40 mouse cellular contexts compared by ENCODE assay signal in the genomic region with DNA sequence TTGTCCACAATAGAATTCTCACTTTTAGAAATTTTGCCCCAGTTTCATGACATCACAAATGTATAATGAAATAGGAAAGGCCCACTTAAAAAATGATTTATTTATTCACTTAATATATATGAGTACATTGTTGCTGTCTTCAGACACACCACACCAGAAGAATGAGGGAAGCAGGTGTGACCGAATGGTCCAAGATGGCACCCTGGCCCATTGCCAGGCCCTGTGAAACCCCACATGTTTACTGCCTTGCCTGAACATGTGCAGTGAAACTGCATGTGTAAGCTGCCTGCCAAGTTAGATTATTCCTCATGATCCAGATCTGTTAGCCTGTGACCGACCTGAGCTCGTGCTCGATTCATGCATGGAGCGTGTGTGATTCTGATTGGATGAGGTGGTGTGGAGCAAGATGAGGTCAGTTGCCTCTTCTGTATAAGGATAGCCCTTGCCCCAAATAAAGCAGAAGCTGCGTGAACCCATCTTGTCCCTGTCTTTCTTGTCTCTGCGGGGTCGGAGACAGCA. TPM values are rescaled to one million over a fixed set of nuclear protein-coding genes. Genes with fewer than 3 reads are reported as not detected.
DNase-seq lines count a peak whose midpoint lies in the region; ATAC-seq and TF ChIP-seq lines count a peak whose summit lies in the region.
"Had no signal": no experiment of that assay in that cellular context is flagged by ENCODE, and none has a peak within 500 bp of the region (broad histone marks: within the 10 kb centered on the region; RNA-seq: fewer than 3 reads in every experiment).

No protein-coding gene starts in this region.

- no peaks in the 10 kb centered on the region for H3K36me3 ChIP-seq in forebrain, embryonic 14.5 days (ENCODE audit: control insufficient read depth, insufficient read depth, low read length)
- H3K36me3 ChIP-seq in forebrain, postnatal 0 days (ENCODE audit: insufficient read depth) = no peaks in the 10 kb centered on the region
- no peaks in the 10 kb centered on the region for H3K36me3 ChIP-seq in hindbrain, embryonic 16.5 days (ENCODE audit: control insufficient read depth, insufficient read depth, low read length)
- H3K36me3 ChIP-seq: intestine, embryonic 15.5 days; limb, embryonic 10.5 days; limb, embryonic 15.5 days; liver, embryonic 13.5 days; midbrain, embryonic 15.5 days; stomach, embryonic 15.5 days had no signal

- WGBS in forebrain, embryonic 14.5 days = 83% methylated on average over 8 of the region's 8 CpGs
- 86% methylated on average over 8 of the region's 8 CpGs for WGBS in forebrain, postnatal 0 days
- 85% methylated on average over 8 of the region's 8 CpGs for WGBS in hindbrain, embryonic 16.5 days

- peak; percentile 34 for ATAC-seq in forebrain, embryonic 14.5 days
- no peak for ATAC-seq in forebrain, postnatal 0 days
- ATAC-seq in hindbrain, embryonic 16.5 days = peak; percentile 24; the same call in 1 of the 2 replicates
- ATAC-seq: forebrain, embryonic 13.5 days; intestine, embryonic 15.5 days; midbrain, embryonic 15.5 days had no signal

- H3K9ac ChIP-seq in forebrain, embryonic 14.5 days (ENCODE audit: low read length) = no peak overlapping the region
- H3K9ac ChIP-seq in forebrain, postnatal 0 days = no peak overlapping the region
- H3K9ac ChIP-seq in hindbrain, embryonic 16.5 days (ENCODE audit: low read depth, low read length) = no peak overlapping the region
- H3K9ac ChIP-seq: forebrain, embryonic 13.5 days; intestine, embryonic 15.5 days; limb, embryonic 15.5 days; liver, embryonic 13.5 days; midbrain, embryonic 15.5 days; stomach, embryonic 15.5 days had no signal

- H3K27me3 ChIP-seq in forebrain, embryonic 14.5 days (replicated peaks; ENCODE audit: control insufficient read depth, insufficient read depth, low read length) = no peaks in the 10 kb centered on the region
- H3K27me3 ChIP-seq in forebrain, postnatal 0 days (ENCODE audit: insufficient read depth, low read length) = no peaks in the 10 kb centered on the region
- H3K27me3 ChIP-seq in hindbrain, embryonic 16.5 days (replicated peaks; ENCODE audit: control insufficient read depth, insufficient read depth, low read length) = no peaks in the 10 kb centered on the region
- H3K27me3 ChIP-seq: forebrain, embryonic 13.5 days; intestine, embryonic 15.5 days; limb, embryonic 15.5 days; liver, embryonic 13.5 days; midbrain, embryonic 15.5 days; stomach, embryonic 15.5 days had no signal

- no peak overlapping the region for H3K4me3 ChIP-seq in forebrain, embryonic 14.5 days (ENCODE audit: low read depth, low read length)
- H3K4me3 ChIP-seq in forebrain, postnatal 0 days (ENCODE audit: low read depth, low read length) = no peak overlapping the region
- no peak overlapping the region for H3K4me3 ChIP-seq in hindbrain, embryonic 16.5 days (ENCODE audit: low read length)
- H3K4me3 ChIP-seq: erythroblast, embryonic 14.5 days; forebrain, embryonic 13.5 days; intestine, embryonic 15.5 days; layer of hippocampus, adult 2 months; limb, embryonic 10.5 days; limb, embryonic 15.5 days; liver, embryonic 13.5 days; midbrain, embryonic 15.5 days; myocyte; stomach, embryonic 15.5 days had no signal

- intact Hi-C loops in left cerebral cortex, postnatal 4 days (cut with DNase I) = no loop called here
- intact Hi-C loops in left cerebral cortex, postnatal 36 days (cut with DNase I) = no loop called here

- H3K27ac ChIP-seq in forebrain, embryonic 14.5 days (ENCODE audit: low read depth, low read length) = no peak overlapping the region
- no peak overlapping the region for H3K27ac ChIP-seq in forebrain, postnatal 0 days (ENCODE audit: low read depth, low read length)
- H3K27ac ChIP-seq in hindbrain, embryonic 16.5 days (ENCODE audit: low read depth, low read length) = no peak overlapping the region
- H3K27ac ChIP-seq: forebrain, embryonic 13.5 days; intestine, embryonic 15.5 days; layer of hippocampus, adult 2 months; limb, embryonic 10.5 days; limb, embryonic 15.5 days; liver, embryonic 13.5 days; macrophage; midbrain, embryonic 15.5 days; stomach, embryonic 15.5 days had no signal

- peak; percentile 8 for DNase-seq in forebrain, embryonic 14.5 days (ENCODE audit: low spot score)
- no peak for DNase-seq in forebrain, postnatal 0 days
- DNase-seq in left cerebral cortex, postnatal 4 days = peak; percentile 69
- DNase-seq in left cerebral cortex, postnatal 36 days (ENCODE audit: low spot score in 2 of 2) = no peak
- DNase-seq in brain, embryonic 14.5 days (ENCODE audit: low read depth) = peak; percentile 23
- DNase-seq: adrenal gland, postnatal 25 days; B cell, adult 2 months; cerebellum, adult 2 months; gastrocnemius, postnatal 36 days; heart, adult 18-20 months; kidney, adult 2 months; kidney, postnatal 36 days; liver, embryonic 13.5 days; lung, adult 18-20 months; lung, postnatal 10 days; right cerebral cortex, postnatal 25 days had no signal

- TF ChIP-seq CTCF in forebrain, postnatal 0 days (IDR thresholded peaks at IDR 0.05; ENCODE audit: low read depth) = no peak
- no peak for TF ChIP-seq CTCF in brain, embryonic 14.5 days (IDR thresholded peaks at IDR 0.05; ENCODE audit: borderline replicate concordance, extremely low read depth, insufficient read depth, insufficient read length)

- H3K9me3 ChIP-seq in forebrain, embryonic 14.5 days (replicated peaks; ENCODE audit: control insufficient read depth, low read length) = no peaks in the 10 kb centered on the region
- no peaks in the 10 kb centered on the region for H3K9me3 ChIP-seq in forebrain, postnatal 0 days (ENCODE audit: low read length)
- H3K9me3 ChIP-seq in hindbrain, embryonic 16.5 days (ENCODE audit: control insufficient read depth, low read length) = no peaks in the 10 kb centered on the region
- H3K9me3 ChIP-seq: forebrain, embryonic 13.5 days; intestine, embryonic 15.5 days; limb, embryonic 10.5 days; limb, embryonic 15.5 days; liver, embryonic 13.5 days; midbrain, embryonic 15.5 days; stomach, embryonic 15.5 days had no signal

- no peaks in the 10 kb centered on the region for H3K4me1 ChIP-seq in forebrain, embryonic 14.5 days (ENCODE audit: control insufficient read depth, insufficient read depth, low read length)
- no peaks in the 10 kb centered on the region for H3K4me1 ChIP-seq in forebrain, postnatal 0 days (ENCODE audit: insufficient read depth)
- H3K4me1 ChIP-seq in hindbrain, embryonic 16.5 days (ENCODE audit: control insufficient read depth, insufficient read depth, low read depth, low read length) = no peaks in the 10 kb centered on the region
- H3K4me1 ChIP-seq: forebrain, embryonic 13.5 days; intestine, embryonic 15.5 days; limb, embryonic 10.5 days; limb, embryonic 15.5 days; liver, embryonic 13.5 days; midbrain, embryonic 15.5 days; stomach, embryonic 15.5 days had no signal

- TF ChIP-seq POLR2A in brain, embryonic 14.5 days (IDR thresholded peaks at IDR 0.05; ENCODE audit: borderline replicate concordance, extremely low read depth, insufficient read depth, insufficient read length, poor library complexity, severe bottlenecking) = no peak

- H3K4me2 ChIP-seq in forebrain, embryonic 14.5 days (ENCODE audit: low read length) = no peak overlapping the region
- no peak overlapping the region for H3K4me2 ChIP-seq in forebrain, postnatal 0 days (ENCODE audit: low read depth)
- H3K4me2 ChIP-seq in hindbrain, embryonic 16.5 days (ENCODE audit: low read length) = no peak overlapping the region
- H3K4me2 ChIP-seq: forebrain, embryonic 13.5 days; heart, embryonic 11.5 days; intestine, embryonic 15.5 days; limb, embryonic 15.5 days; liver, embryonic 13.5 days; midbrain, embryonic 15.5 days; stomach, embryonic 15.5 days had no signal

RNA-seq across cellular contexts. Expression of gene Gm19965, which starts 20.3 kb away (rescaled TPM):
- not detected in 2 replicates for polyA plus RNA-seq in forebrain, embryonic 14.5 days (2014; fragmentation: Nextera tagmentation; extraction: Ambion mirVana)
- not detected in 2 replicates for total RNA-seq in forebrain, postnatal 0 days (2014; rRNA removed)
- polyA plus RNA-seq in forebrain, postnatal 0 days (2015; fragmentation: Nextera tagmentation; extraction: Ambion mirVana) = not detected in 2 replicates
- not detected for total RNA-seq in left cerebral cortex, postnatal 4 days (2021)
- not detected for total RNA-seq in left cerebral cortex, postnatal 36 days (2021)
- not detected in 2 replicates for polyA plus RNA-seq in brain, embryonic 14.5 days (2012; rRNA removed)
- polyA plus RNA-seq in hindbrain, embryonic 16.5 days (2015; fragmentation: Nextera tagmentation; extraction: Ambion mirVana) = not detected in 2 replicates
- total RNA-seq: adrenal gland, adult 18-20 months; adrenal gland, postnatal 25 days; gastrocnemius, adult 18-20 months; gastrocnemius, postnatal 36 days; heart, adult 18-20 months; hematopoietic stem cell, adult 5-6 weeks; layer of hippocampus, adult 2 months; layer of hippocampus, postnatal 25 days; left cerebral cortex, adult 8-10 months; megakaryocyte-erythroid progenitor cell, adult 5-6 weeks; neutrophil, adult 5-6 weeks had no signal
- polyA plus RNA-seq: cerebellum, adult 2 months; cortical plate, adult 2 months; embryonic facial prominence, embryonic 14.5 days; erythroblast, embryonic 14.5 days; forebrain, embryonic 13.5 days; frontal cortex, adult 2 months; heart, embryonic 11.5 days; heart, embryonic 16.5 days; intestine, embryonic 15.5 days; kidney, adult 2 months; kidney, embryonic 16.5 days; limb, embryonic 10.5 days; limb, embryonic 15.5 days; liver, embryonic 13.5 days; macrophage; midbrain, embryonic 15.5 days; myocyte; stomach, embryonic 15.5 days had no signal

Comparison
In these comparisons a context has a peak if more than half of its experiments do, and no peak if none do; other contexts are left out.
1. DNase-seq: peak in forebrain, embryonic 14.5 days (single experiment), left cerebral cortex, postnatal 4 days (single experiment) and brain, embryonic 14.5 days (single experiment); none in forebrain, postnatal 0 days (single experiment) and left cerebral cortex, postnatal 36 days (0 of 2).